In the genomic region with DNA sequence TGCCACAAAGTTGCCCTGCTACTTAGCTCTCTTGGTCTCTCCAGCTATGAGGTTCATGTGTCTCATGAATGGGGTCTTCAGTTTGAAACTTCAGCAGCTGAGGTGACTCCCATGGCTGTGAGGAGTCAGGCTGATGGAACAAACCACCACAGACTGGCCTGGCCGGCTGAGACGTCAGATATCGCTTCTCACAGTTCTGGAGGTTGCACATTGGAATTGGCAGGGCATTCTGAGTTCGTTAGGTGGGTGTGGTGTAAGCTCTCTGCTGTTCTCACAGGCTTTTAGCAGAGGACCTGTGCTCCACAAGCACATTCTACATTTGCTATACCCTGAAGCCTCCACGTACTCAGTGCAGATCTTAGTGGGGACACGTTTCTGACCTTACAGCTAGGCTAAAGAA, we compare ENCODE assay signal across 10 mouse cellular contexts.
A peak's percentile ranks its signal among the peaks of the same experiment; 100 is the strongest.
DNase-seq lines count a peak whose midpoint lies in the region; ATAC-seq and TF ChIP-seq lines count a peak whose summit lies in the region.
"Had no signal": no experiment of that assay in that cellular context is flagged by ENCODE, and none has a peak within 500 bp of the region (broad histone marks: within the 10 kb centered on the region; RNA-seq: fewer than 3 reads in every experiment).

No protein-coding gene starts in this region.

- H3K27me3 ChIP-seq in intestine, embryonic 15.5 days (replicated peaks) = no peaks in the 10 kb centered on the region
- no peaks in the 10 kb centered on the region for H3K27me3 ChIP-seq in intestine, postnatal 0 days (replicated peaks; ENCODE audit: control insufficient read depth, insufficient read depth, low read length)
- H3K27me3 ChIP-seq in embryonic facial prominence, embryonic 10.5 days (replicated peaks; ENCODE audit: low read depth, poor library complexity, severe bottlenecking) = no peaks in the 10 kb centered on the region
- no peaks in the 10 kb centered on the region for H3K27me3 ChIP-seq in heart, postnatal 0 days (ENCODE audit: control insufficient read depth, insufficient read depth, low read length)
- no peaks in the 10 kb centered on the region for H3K27me3 ChIP-seq in myocyte (ENCODE audit: control insufficient read depth, insufficient read depth, insufficient read length)
- H3K27me3 ChIP-seq: midbrain, embryonic 12.5 days had no signal

- no peak overlapping the region for H3K9ac ChIP-seq in intestine, embryonic 15.5 days
- H3K9ac ChIP-seq in intestine, postnatal 0 days (ENCODE audit: low read depth, low read length) = no peak overlapping the region
- H3K9ac ChIP-seq in heart, postnatal 0 days (replicated peaks; ENCODE audit: low read depth, low read length) = no peak overlapping the region
- H3K9ac ChIP-seq: midbrain, embryonic 12.5 days had no signal

- H3K4me1 ChIP-seq in intestine, embryonic 15.5 days (replicated peaks) = peaks cover 54% of the 10 kb centered on the region
- peaks cover 31% of the 10 kb centered on the region for H3K4me1 ChIP-seq in intestine, postnatal 0 days (replicated peaks; ENCODE audit: control insufficient read depth, insufficient read depth, low read length)
- H3K4me1 ChIP-seq in embryonic facial prominence, embryonic 10.5 days = peaks cover 62% of the 10 kb centered on the region
- peaks cover 63% of the 10 kb centered on the region for H3K4me1 ChIP-seq in heart, postnatal 0 days (ENCODE audit: control insufficient read depth, insufficient read depth)

- no peak overlapping the region for H3ac ChIP-seq in myocyte (ENCODE audit: control insufficient read depth, insufficient read length)

- 46% methylated on average over 6 of the region's 6 CpGs for WGBS in intestine, embryonic 15.5 days
- 28% methylated on average over 6 of the region's 6 CpGs for WGBS in intestine, postnatal 0 days
- 36% methylated on average over 6 of the region's 6 CpGs for WGBS in embryonic facial prominence, embryonic 10.5 days
- WGBS in heart, postnatal 0 days = 7% methylated on average over 6 of the region's 6 CpGs

- H3K79me2 ChIP-seq in myocyte (ENCODE audit: control insufficient read depth, insufficient read depth) = peaks cover 71% of the 10 kb centered on the region

- no peaks in the 10 kb centered on the region for H3K9me3 ChIP-seq in intestine, embryonic 15.5 days
- H3K9me3 ChIP-seq in intestine, postnatal 0 days (ENCODE audit: control insufficient read depth) = no peaks in the 10 kb centered on the region
- no peaks in the 10 kb centered on the region for H3K9me3 ChIP-seq in embryonic facial prominence, embryonic 10.5 days
- H3K9me3 ChIP-seq in heart, postnatal 0 days (replicated peaks; ENCODE audit: control insufficient read depth, low read length) = no peaks in the 10 kb centered on the region
- H3K9me3 ChIP-seq: midbrain, embryonic 12.5 days had no signal

- H3K4me3 ChIP-seq in intestine, embryonic 15.5 days (replicated peaks) = no peak overlapping the region
- no peak overlapping the region for H3K4me3 ChIP-seq in intestine, postnatal 0 days (ENCODE audit: low read depth, low read length)
- H3K4me3 ChIP-seq in embryonic facial prominence, embryonic 10.5 days = no peak overlapping the region
- H3K4me3 ChIP-seq in heart, postnatal 0 days (ENCODE audit: low read depth, low read length) = no peak overlapping the region
- H3K4me3 ChIP-seq in myocyte = no peak overlapping the region
- H3K4me3 ChIP-seq: midbrain, embryonic 12.5 days had no signal

- H3K27ac ChIP-seq in intestine, embryonic 15.5 days = 0 out of 2 replicates have a peak overlapping the region, but pooled peaks have one; percentile 11
- no peak overlapping the region for H3K27ac ChIP-seq in intestine, postnatal 0 days (ENCODE audit: low read depth, low read length)
- H3K27ac ChIP-seq in embryonic facial prominence, embryonic 10.5 days (replicated peaks) = peak overlapping the region; percentile 72
- peak overlapping the region; percentile 36 for H3K27ac ChIP-seq in heart, postnatal 0 days (ENCODE audit: low read depth)
- H3K27ac ChIP-seq: midbrain, embryonic 12.5 days had no signal

- no peaks in the 10 kb centered on the region for H3K36me3 ChIP-seq in intestine, embryonic 15.5 days
- no peaks in the 10 kb centered on the region for H3K36me3 ChIP-seq in intestine, postnatal 0 days (ENCODE audit: control insufficient read depth, insufficient read depth)
- H3K36me3 ChIP-seq in embryonic facial prominence, embryonic 10.5 days (replicated peaks) = no peaks in the 10 kb centered on the region
- no peaks in the 10 kb centered on the region for H3K36me3 ChIP-seq in heart, postnatal 0 days (replicated peaks; ENCODE audit: control insufficient read depth, insufficient read depth, low read length)
- H3K36me3 ChIP-seq in myocyte (ENCODE audit: control insufficient read depth, insufficient read depth) = no peaks in the 10 kb centered on the region
- H3K36me3 ChIP-seq: midbrain, embryonic 12.5 days had no signal

- H3K4me2 ChIP-seq in intestine, embryonic 15.5 days (replicated peaks) = no peak overlapping the region
- H3K4me2 ChIP-seq in intestine, postnatal 0 days (replicated peaks; ENCODE audit: low read depth) = no peak overlapping the region
- peak overlapping the region; percentile 8; the same call in 1 of the 2 replicates for H3K4me2 ChIP-seq in heart, postnatal 0 days (ENCODE audit: low read depth, low read length)
- peak overlapping the region; percentile 96 for H3K4me2 ChIP-seq in myocyte (ENCODE audit: low read depth)
- H3K4me2 ChIP-seq: midbrain, embryonic 12.5 days had no signal

- ATAC-seq in intestine, embryonic 15.5 days = no peak
- no peak for ATAC-seq in intestine, postnatal 0 days
- no peak for ATAC-seq in heart, postnatal 0 days (ENCODE audit: insufficient read depth, low read depth)
- ATAC-seq: inflammation-experienced regulatory T-cells, adult 6 months had no signal

- DNase-seq in embryonic facial prominence, embryonic 10.5 days (ENCODE audit: low spot score) = no peak
- DNase-seq in heart, postnatal 0 days (ENCODE audit: low spot score) = peak; percentile 36
- DNase-seq in embryo, embryonic 10.5 days (ENCODE audit: low spot score) = no peak
- DNase-seq in adrenal gland, postnatal 25 days = no peak
- DNase-seq in cerebellum, adult 18-20 months = no peak

- TF ChIP-seq EP300 in heart, postnatal 0 days (IDR thresholded peaks at IDR 0.05; ENCODE audit: low read depth) = no peak

- TF ChIP-seq POLR2A in myocyte (IDR thresholded peaks at IDR 0.05; ENCODE audit: insufficient read length, low read depth) = no peak

- no peak for TF ChIP-seq CTCF in intestine, postnatal 0 days (IDR thresholded peaks at IDR 0.05; ENCODE audit: low read depth)
- TF ChIP-seq CTCF in heart, postnatal 0 days (IDR thresholded peaks at IDR 0.05; ENCODE audit: low read depth) = no peak

TF ChIP-seq in myocyte, 11 proteins besides CTCF, POLR2A, EP300 and RAD21:
- TF ChIP-seq MAX (IDR thresholded peaks at IDR 0.05; ENCODE audit: low read depth) (no peak), MYOD1 (IDR thresholded peaks at IDR 0.05; ENCODE audit: control insufficient read depth in 1 of 3, insufficient read length in 2 of 3, low read depth in 2 of 3) (no peak), REST (IDR thresholded peaks at IDR 0.05; ENCODE audit: insufficient read depth, insufficient read length) (no peak), CEBPB (IDR thresholded peaks at IDR 0.05; ENCODE audit: insufficient read depth, poor library complexity, severe bottlenecking) (no peak), SRF (IDR thresholded peaks at IDR 0.05; ENCODE audit: control insufficient read depth, insufficient read length, low read depth) (no peak), USF1 (IDR thresholded peaks at IDR 0.05; ENCODE audit: low read depth) (no peak), TCF12 (IDR thresholded peaks at IDR 0.05; ENCODE audit: insufficient read depth, poor library complexity, severe bottlenecking) (no peak), TCF3 (IDR thresholded peaks at IDR 0.05; ENCODE audit: insufficient read length, low read depth) (no peak), MYOG (IDR thresholded peaks at IDR 0.05; ENCODE audit: control insufficient read depth in 1 of 3, insufficient read depth in 1 of 3, insufficient read length in 2 of 3, low read depth in 2 of 3) (no peak), POLR2AphosphoS2 (IDR thresholded peaks at IDR 0.05; ENCODE audit: insufficient read length, low read depth) (no peak), E2F4 (IDR thresholded peaks at IDR 0.05; ENCODE audit: insufficient read depth) (no peak)

Comparison
In these comparisons a context has a peak if more than half of its experiments do, and no peak if none do; other contexts are left out.
1. H3K4me2 ChIP-seq: peak in heart, postnatal 0 days (single experiment) and myocyte (single experiment); none in intestine, embryonic 15.5 days (single experiment) and intestine, postnatal 0 days (single experiment).